Mouse (Mus musculus) lung, embryonic 14.5 days (tissue): Measurements from ENCODE around the gene Slc22a7. TPM values are rescaled to one million over a fixed set of nuclear protein-coding genes. Genes with fewer than 3 reads are reported as not detected.

Experiments used
- ATAC-seq: fragments of 200-750 bp; cut with Nextera tagmentation; 2 replicates; pipeline ENCODE4 v1.8.0; 2017; ENCODE audit warnings: mild to moderate bottlenecking, moderate TSS enrichment, moderate library complexity; ENCODE audit not compliant: insufficient read depth
- DNase-seq: peaks from one replicate; pipeline ENCODE4 v3.0.0-alpha.2; 2015
- H3K27ac ChIP-seq: fragments of 300-500 bp; sonication (generic); 2 replicates; pipeline ENCODE4 v1.5.1; 2014; ENCODE audit warnings: low read depth, mild to moderate bottlenecking, moderate library complexity
- H3K27me3 ChIP-seq: fragments of 300-500 bp; sonication (generic); 2 replicates; pipeline ENCODE4 v1.6.1; 2014; ENCODE audit warnings: low read length, control low read depth; ENCODE audit not compliant: insufficient read depth
- H3K36me3 ChIP-seq: fragments of 300-500 bp; sonication (generic); 2 replicates; pipeline ENCODE4 v1.6.1; 2014; ENCODE audit warnings: control low read depth; ENCODE audit not compliant: insufficient read depth
- H3K4me1 ChIP-seq: fragments of 300-500 bp; sonication (generic); 2 replicates; pipeline ENCODE4 v1.6.1; 2014; ENCODE audit warnings: antibody characterized with exemption, control low read depth; ENCODE audit not compliant: insufficient read depth
- H3K4me2 ChIP-seq: fragments of 300-500 bp; sonication (generic); 2 replicates; pipeline ENCODE4 v1.6.1; 2014; ENCODE audit warnings: mild to moderate bottlenecking
- H3K4me3 ChIP-seq: fragments of 300-500 bp; sonication (generic); 2 replicates; pipeline ENCODE4 v1.5.1; 2014; ENCODE audit warnings: low read depth, low read length
- H3K9ac ChIP-seq: fragments of 300-500 bp; sonication (generic); 2 replicates; pipeline ENCODE4 v1.6.1; 2014
- H3K9me3 ChIP-seq: fragments of 300-500 bp; sonication (generic); 2 replicates; pipeline ENCODE4 v1.6.1; 2016; ENCODE audit warnings: low read depth, low read length, control low read depth
- CTCF ChIP-seq: IDR thresholded peaks from 2 replicates; pipeline ENCODE4 v1.5.1; 2016; ENCODE audit warnings: antibody characterized with exemption, low read depth
- WGBS: fragments of 180-500 bp; shearing (Covaris S2); extraction: QIAGEN DNeasy Blood & Tissue Kit; methylation state at CpG from one replicate; pipeline ENCODE4 v1.1.7; 2014; 5-methylcytosine and 5-hydroxymethylcytosine counted together
- polyA plus RNA-seq: library from polyadenylated mRNA; unstranded; fragments of >200 nt; fragmentation: Nextera tagmentation; extraction: Ambion mirVana; gene quantifications from 2 replicates; pipeline ENCODE4 v1.2.1, GENCODE M21; 2014

Gene Slc22a7
- polyA plus RNA-seq: not detected in 2 replicates

DNA sequence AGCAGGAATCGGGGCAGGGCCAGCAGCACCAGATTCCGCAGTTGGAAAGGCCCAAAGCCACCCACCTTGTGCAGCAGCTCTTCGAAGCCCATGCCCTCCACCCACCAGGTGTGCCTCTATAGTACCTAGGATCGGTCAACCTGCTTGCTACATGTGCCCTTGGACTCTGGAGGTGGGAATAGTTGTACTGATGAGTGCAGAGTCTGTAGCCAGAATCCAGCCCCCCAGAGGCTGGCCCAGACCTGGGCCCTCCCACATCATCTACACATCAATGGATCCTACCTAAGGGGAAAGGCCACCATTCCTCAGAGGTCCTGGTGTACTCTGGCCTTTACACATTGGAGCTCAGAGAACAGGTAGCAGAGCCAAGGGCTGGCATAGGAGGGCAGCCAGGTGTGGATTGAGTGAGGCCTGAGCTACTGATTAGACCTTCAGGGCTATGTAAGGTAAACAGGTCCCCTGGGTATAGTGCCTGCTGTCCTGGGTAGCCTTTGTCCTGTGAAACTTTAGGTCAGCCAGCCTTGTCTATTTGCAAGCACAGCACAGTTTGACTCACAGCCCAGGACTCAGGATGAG, at the start of gene Slc22a7:
Gene Slc22a7, minus strand, starts transcription at position 160 of the 576 bp plus-strand sequence.
- peaks cover 19% of the 10 kb centered on the region for H3K27me3 ChIP-seq
- DNase-seq (no peak), ATAC-seq (no peak)
- H3K9ac ChIP-seq: no peak within 1 kb of the TSS
- no peaks in the 10 kb centered on the region for H3K4me1 ChIP-seq
- H3K4me3 ChIP-seq: no peak within 1 kb of the TSS
- H3K36me3 ChIP-seq: no peaks in the 10 kb centered on the region
- no peaks in the 10 kb centered on the region for H3K9me3 ChIP-seq
- no peak within 1 kb of the TSS for H3K27ac ChIP-seq
- WGBS: 83% methylated on average over 4 of the region's 4 CpGs
- TF ChIP-seq CTCF: no peak
- H3K4me2 ChIP-seq: no peak within 1 kb of the TSS

DNA sequence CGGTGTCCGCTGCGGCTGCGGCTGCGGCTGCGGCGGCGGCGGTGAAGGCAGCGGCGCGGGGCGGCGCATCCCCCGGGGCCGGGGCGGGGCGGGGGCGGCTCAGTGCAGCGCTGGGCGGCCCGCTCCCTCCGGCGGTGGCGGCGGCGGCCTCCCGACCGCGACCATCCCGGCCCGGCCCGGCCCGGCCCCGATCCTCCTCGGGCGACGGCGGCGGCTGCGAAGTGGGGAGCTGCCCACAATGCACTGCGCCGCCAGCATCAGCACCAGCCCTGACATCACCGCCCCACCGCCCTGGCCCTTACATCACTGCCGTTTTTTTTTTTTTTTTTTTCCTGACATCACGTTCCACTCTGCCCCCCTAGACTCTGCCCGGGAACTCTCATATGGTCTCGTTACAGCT, 49.2 kb upstream of the Slc22a7 start, which contains the start of gene Ttbk1:
Gene Ttbk1, minus strand, starts transcription at position 245 of the 400 bp plus-strand sequence.
- peak within 1 kb of the TSS; percentile 9; the same call in 1 of the 2 replicates for H3K9ac ChIP-seq
- peak within 1 kb of the TSS; percentile 65 for H3K4me2 ChIP-seq
- WGBS: under 1% methylated on average over 17 of the region's 49 CpGs
- DNase-seq (no peak), ATAC-seq (no peak)
- H3K27me3 ChIP-seq: peaks cover 67% of the 10 kb centered on the region
- H3K9me3 ChIP-seq: no peaks in the 10 kb centered on the region
- H3K4me1 ChIP-seq: no peaks in the 10 kb centered on the region
- TF ChIP-seq CTCF: no peak
- no peak within 1 kb of the TSS for H3K27ac ChIP-seq
- no peaks in the 10 kb centered on the region for H3K36me3 ChIP-seq
- peak within 1 kb of the TSS; percentile 36 for H3K4me3 ChIP-seq

DNA sequence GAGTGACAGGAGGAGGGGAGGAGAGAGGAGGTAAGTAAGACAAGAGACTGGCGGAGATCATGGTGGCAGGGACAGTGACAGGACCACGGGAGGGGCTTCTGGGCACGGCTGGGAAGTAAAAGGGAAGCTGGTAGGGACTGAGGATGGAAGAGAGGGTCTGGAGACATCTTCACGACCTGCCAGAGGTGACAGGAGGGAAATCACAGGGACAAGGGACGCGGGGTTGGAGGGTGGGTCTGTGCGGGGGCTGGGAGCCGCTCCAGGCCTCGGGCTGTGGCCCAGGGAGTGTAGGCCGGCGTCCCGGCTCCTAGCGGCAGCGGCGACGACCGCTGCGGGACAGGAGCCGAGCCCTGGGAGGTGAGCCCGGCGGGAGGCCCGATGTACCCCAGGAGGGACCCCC, 48.7 kb upstream of the Slc22a7 start:
- Histone ChIP-seq H3K4me2 (peak overlapping the region; percentile 65), H3K4me1 (no peaks in the 10 kb centered on the region), H3K9me3 (no peaks in the 10 kb centered on the region), H3K27me3 (peaks cover 67% of the 10 kb centered on the region), H3K27ac (no peak overlapping the region), H3K4me3 (peak overlapping the region; percentile 36), H3K36me3 (no peaks in the 10 kb centered on the region), H3K9ac (peak overlapping the region; percentile 9; the same call in 1 of the 2 replicates)
- WGBS: 1% methylated on average over 22 of the region's 22 CpGs
- no peak for TF ChIP-seq CTCF
- DNase-seq: no peak
- 0 out of 2 replicates have a peak, but pooled peaks have one; percentile 32 for ATAC-seq

DNA sequence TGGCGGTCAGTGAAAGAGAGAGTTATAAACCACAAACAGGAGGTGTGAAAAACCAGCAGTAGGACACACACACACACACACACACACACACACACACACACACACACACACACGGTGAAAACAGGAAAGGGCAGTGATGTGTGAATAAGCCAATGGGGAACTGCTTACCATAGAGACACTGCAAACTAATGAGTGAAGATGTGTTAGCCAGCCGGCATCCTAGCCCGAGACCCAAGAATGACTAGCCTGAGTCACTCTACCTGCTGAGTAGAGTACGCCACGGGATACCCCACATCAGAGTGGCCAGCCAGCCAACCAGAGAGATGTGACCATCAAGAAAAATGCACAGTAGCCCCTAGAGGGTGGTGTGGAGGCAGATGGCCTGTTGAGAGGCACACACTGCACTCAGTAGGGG, 46.2 kb upstream of the Slc22a7 start:
- TF ChIP-seq CTCF: peak; percentile 29
- ATAC-seq: peak; percentile 39; the same call in 1 of the 2 replicates

DNA sequence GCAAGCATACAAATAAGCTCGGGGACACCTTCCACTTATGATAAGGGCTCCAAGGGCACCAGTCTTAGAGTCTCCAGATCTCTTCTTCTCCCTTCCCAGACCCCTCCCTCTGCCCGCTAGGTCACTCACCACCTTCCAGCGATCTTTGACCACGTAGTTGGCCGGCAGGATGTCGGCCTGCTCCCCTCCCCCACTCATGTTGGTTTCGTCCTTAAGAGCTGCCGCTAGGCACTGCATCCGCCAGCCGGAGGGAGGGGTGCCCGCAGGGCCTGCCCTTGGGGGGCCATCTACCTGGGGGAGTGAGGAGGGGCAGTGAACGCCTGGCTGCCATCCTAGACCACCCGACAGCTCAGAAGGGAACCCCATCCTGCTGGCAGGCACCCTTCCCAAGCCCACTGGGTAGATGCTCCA, 45.8 kb upstream of the Slc22a7 start:
- Histone ChIP-seq H3K27me3 (peaks cover 61% of the 10 kb centered on the region), H3K9ac (peak overlapping the region; percentile 29; the same call in 1 of the 2 replicates), H3K27ac (no peak overlapping the region), H3K4me1 (no peaks in the 10 kb centered on the region), H3K36me3 (no peaks in the 10 kb centered on the region), H3K9me3 (no peaks in the 10 kb centered on the region), H3K4me3 (peak overlapping the region; percentile 21), H3K4me2 (peak overlapping the region; percentile 61)
- no peak for TF ChIP-seq CTCF
- 2% methylated on average over 13 of the region's 13 CpGs for WGBS
- DNase-seq (peak; percentile 42), ATAC-seq (no peak)

More for the DNA sequence above, 46.2 kb upstream of the Slc22a7 start:
- H3K9ac ChIP-seq: no peak overlapping the region
- no peak overlapping the region for H3K27ac ChIP-seq
- H3K4me2 ChIP-seq: peak overlapping the region; percentile 61; the same call in 1 of the 2 replicates
- DNase-seq: no peak
- no peaks in the 10 kb centered on the region for H3K36me3 ChIP-seq
- no peak overlapping the region for H3K4me3 ChIP-seq
- no peaks in the 10 kb centered on the region for H3K9me3 ChIP-seq
- H3K27me3 ChIP-seq: peaks cover 64% of the 10 kb centered on the region
- H3K4me1 ChIP-seq: no peaks in the 10 kb centered on the region
- WGBS: 18% methylated on average over 6 of the region's 6 CpGs

DNA sequence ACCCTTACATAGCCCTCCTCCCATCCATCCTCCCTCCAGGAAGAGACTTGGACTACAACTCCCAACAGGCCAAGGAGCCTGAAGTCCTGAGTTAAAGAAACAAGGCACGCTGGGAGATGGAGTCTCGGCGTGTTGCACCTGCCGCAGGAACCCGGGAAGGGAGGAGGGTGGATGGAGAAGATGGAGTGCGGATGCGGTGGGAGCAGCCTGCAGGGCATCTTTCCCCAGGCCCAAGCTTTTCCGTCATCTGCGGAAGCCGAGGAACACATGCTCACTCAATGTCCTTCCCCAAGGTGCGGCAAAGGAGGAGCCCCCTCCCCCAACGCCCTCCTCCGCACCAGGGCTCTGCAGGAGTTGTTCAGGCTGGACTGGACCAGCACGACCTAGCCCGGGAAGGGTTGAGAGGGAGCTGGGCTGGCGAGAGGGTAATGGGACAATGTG, 45.3 kb upstream of the Slc22a7 start:
- peak; percentile 52 for DNase-seq
- ATAC-seq: peak; percentile 32; the same call in 1 of the 2 replicates
- Histone ChIP-seq H3K27ac (no peak overlapping the region), H3K36me3 (no peaks in the 10 kb centered on the region), H3K27me3 (peaks cover 60% of the 10 kb centered on the region), H3K4me2 (peak overlapping the region; percentile 61), H3K9ac (peak overlapping the region; percentile 29; the same call in 1 of the 2 replicates), H3K9me3 (no peaks in the 10 kb centered on the region), H3K4me3 (peak overlapping the region; percentile 21), H3K4me1 (no peaks in the 10 kb centered on the region)
- TF ChIP-seq CTCF: no peak
- WGBS: 1% methylated on average over 16 of the region's 16 CpGs

DNA sequence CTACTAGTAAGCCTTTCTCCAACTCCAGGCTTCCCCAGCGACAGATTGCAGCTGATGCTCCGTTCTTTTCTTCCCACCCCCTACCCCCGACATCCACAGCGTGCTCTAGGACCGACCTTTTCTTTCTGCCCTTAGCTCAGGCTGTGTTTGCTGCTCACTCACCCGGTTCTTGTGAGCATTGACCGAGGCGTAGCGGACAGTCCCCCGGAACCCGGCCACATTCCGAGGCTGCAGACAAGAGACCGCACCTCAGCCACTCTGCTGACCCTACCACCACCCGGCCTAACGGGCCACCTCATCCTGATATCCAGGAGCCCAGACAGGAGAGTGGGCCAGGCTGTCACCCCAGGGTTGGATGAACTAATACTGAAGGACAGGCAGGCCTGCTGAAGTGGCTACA, 39.0 kb upstream of the Slc22a7 start:
- Histone ChIP-seq H3K9ac (no peak overlapping the region), H3K9me3 (no peaks in the 10 kb centered on the region), H3K27ac (no peak overlapping the region), H3K27me3 (no peaks in the 10 kb centered on the region; the same call in 1 of the 2 replicates), H3K4me1 (no peaks in the 10 kb centered on the region), H3K4me3 (no peak overlapping the region), H3K36me3 (no peaks in the 10 kb centered on the region), H3K4me2 (no peak overlapping the region)
- TF ChIP-seq CTCF: no peak
- no peak for ATAC-seq
- 77% methylated on average over 15 of the region's 15 CpGs for WGBS
- DNase-seq: no peak
